Mouse (Mus musculus) testis, postnatal 10 days (tissue): ENCODE measurements around the gene Cpsf2.
"Not testable (repeated sequence)": the region's sequence is repeated elsewhere in the genome, so short reads cannot be mapped to it uniquely, and the experiment has no call there.

ENCODE experiments used
- DNase-seq: peaks from one replicate; pipeline ENCODE4 v3.0.0; 2021; ENCODE audit warnings: low spot score

Cpsf2 gene

GRCm38 (mm10) chr12:101975601-101976571 is at the start of gene Cpsf2:
TSS of gene Cpsf2 (plus strand) at chr12:101975988.
- DNase-seq, result peak; percentile 86

GRCm38 (mm10) chr12:101928423-101928822 is 47.4 kb upstream of the Cpsf2 start:
- DNase-seq, result no peak

GRCm38 (mm10) chr12:101935223-101935622 is 40.6 kb upstream of the Cpsf2 start:
- no peak for DNase-seq

- no peak for DNase-seq
Measured at GRCm38 (mm10) chr12:101937572-101937971, 38.2 kb upstream of the Cpsf2 start.

- DNase-seq, result no peak
Measured at GRCm38 (mm10) chr12:101947986-101948385, 27.8 kb upstream of the Cpsf2 start.

- DNase-seq, result no peak
Measured at GRCm38 (mm10) chr12:101948801-101949200, 27.0 kb upstream of the Cpsf2 start.

GRCm38 (mm10) chr12:101955821-101956220 is 20.0 kb upstream of the Cpsf2 start:
- DNase-seq, result not testable (repeated sequence)

- no peak for DNase-seq
Measured at GRCm38 (mm10) chr12:101957079-101957941, 18.5 kb upstream of the Cpsf2 start.

- peak; percentile 99 for DNase-seq
Measured at GRCm38 (mm10) chr12:101957942-101958544, 17.7 kb upstream of the Cpsf2 start, which contains the start of gene Atxn3. TSS of gene Atxn3 (minus strand) at chr12:101958246.

- no peak for DNase-seq
Measured at GRCm38 (mm10) chr12:101958556-101958955, 17.2 kb upstream of the Cpsf2 start.

GRCm38 (mm10) chr12:101958960-101959780 is 16.6 kb upstream of the Cpsf2 start:
- DNase-seq, result not testable (repeated sequence)

- DNase-seq, result no peak
Measured at GRCm38 (mm10) chr12:101971311-101971710, 4.5 kb upstream of the Cpsf2 start.

GRCm38 (mm10) chr12:101972230-101972629 is 3.6 kb upstream of the Cpsf2 start:
- DNase-seq, result no peak

- no peak for DNase-seq
Measured at GRCm38 (mm10) chr12:101974571-101974970, 1.2 kb upstream of the Cpsf2 start.

GRCm38 (mm10) chr12:101975167-101975600 is 604 bp upstream of the Cpsf2 start:
- no peak for DNase-seq

GRCm38 (mm10) chr12:101976651-101977403 is 1.0 kb downstream of the Cpsf2 start:
- DNase-seq, result no peak

GRCm38 (mm10) chr12:101977404-101977915 is 1.7 kb downstream of the Cpsf2 start:
- DNase-seq, result no peak

GRCm38 (mm10) chr12:101978162-101978561 is 2.4 kb downstream of the Cpsf2 start:
- no peak for DNase-seq

GRCm38 (mm10) chr12:101978588-101978987 is 2.8 kb downstream of the Cpsf2 start:
- DNase-seq, result no peak

- DNase-seq, result no peak
Measured at GRCm38 (mm10) chr12:101979213-101979750, 3.5 kb downstream of the Cpsf2 start.
